Mouse (Mus musculus) neural tube, embryonic 14.5 days (tissue): ENCODE data around the gene Anpep. TPM values are rescaled to one million over a fixed set of nuclear protein-coding genes. Genes with fewer than 3 reads are reported as not detected.
"Not testable (repeated sequence)": the region's sequence is repeated elsewhere in the genome, so short reads cannot be mapped to it uniquely, and the experiment has no call there.

ENCODE experiments used
- ATAC-seq: fragments of 200-750 bp; cut with Nextera tagmentation; 2 replicates; pipeline ENCODE4 v1.8.0; 2017; ENCODE audit warnings: low read depth, mild to moderate bottlenecking, moderate TSS enrichment, moderate library complexity
- H3K27ac ChIP-seq: fragments of 300-500 bp; sonication (generic); 2 replicates; pipeline ENCODE4 v1.5.1; 2014; ENCODE audit warnings: low read depth, mild to moderate bottlenecking, control low read depth, low read length, moderate library complexity, mixed read lengths
- H3K27me3 ChIP-seq: fragments of 300-500 bp; sonication (generic); 2 replicates; pipeline ENCODE4 v1.6.1; 2014; ENCODE audit warnings: low read length; ENCODE audit not compliant: control insufficient read depth, insufficient read depth
- H3K36me3 ChIP-seq: fragments of 300-500 bp; sonication (generic); 2 replicates; pipeline ENCODE4 v1.6.1; 2014; ENCODE audit warnings: low read length, mixed read lengths; ENCODE audit not compliant: control insufficient read depth, insufficient read depth
- H3K4me1 ChIP-seq: fragments of 300-500 bp; sonication (generic); 2 replicates; pipeline ENCODE4 v1.6.1; 2014; ENCODE audit warnings: low read length; ENCODE audit not compliant: control insufficient read depth, insufficient read depth
- H3K4me2 ChIP-seq: fragments of 300-500 bp; sonication (generic); 2 replicates; pipeline ENCODE4 v1.6.1; 2014; ENCODE audit warnings: mild to moderate bottlenecking, low read depth, low read length, control low read depth
- H3K4me3 ChIP-seq: fragments of 300-500 bp; sonication (generic); 2 replicates; pipeline ENCODE4 v1.5.1; 2014; ENCODE audit warnings: low read depth, low read length, control low read depth, mixed read lengths
- H3K9ac ChIP-seq: fragments of 300-500 bp; sonication (generic); replicated peaks from 2 replicates; pipeline ENCODE4 v1.6.1; 2014; ENCODE audit warnings: low read depth, mild to moderate bottlenecking, control low read depth, low read length, mixed read lengths
- H3K9me3 ChIP-seq: fragments of 300-500 bp; sonication (generic); 2 replicates; pipeline ENCODE4 v1.6.1; 2016; ENCODE audit warnings: low read length; ENCODE audit not compliant: control insufficient read depth
- WGBS: fragments of 180-500 bp; shearing (Covaris S2); extraction: QIAGEN DNeasy Blood & Tissue Kit; methylation state at CpG from one replicate; pipeline ENCODE4 v1.1.7; 2014; 5-methylcytosine and 5-hydroxymethylcytosine counted together
- polyA plus RNA-seq: library from polyadenylated mRNA; unstranded; fragments of >200 nt; fragmentation: Nextera tagmentation; extraction: Ambion mirVana; gene quantifications from 2 replicates; pipeline ENCODE4 v1.2.1, GENCODE M21; 2014

Anpep gene
- polyA plus RNA-seq, 1 experiment from 2014 or later = 0.95 TPM

DNA sequence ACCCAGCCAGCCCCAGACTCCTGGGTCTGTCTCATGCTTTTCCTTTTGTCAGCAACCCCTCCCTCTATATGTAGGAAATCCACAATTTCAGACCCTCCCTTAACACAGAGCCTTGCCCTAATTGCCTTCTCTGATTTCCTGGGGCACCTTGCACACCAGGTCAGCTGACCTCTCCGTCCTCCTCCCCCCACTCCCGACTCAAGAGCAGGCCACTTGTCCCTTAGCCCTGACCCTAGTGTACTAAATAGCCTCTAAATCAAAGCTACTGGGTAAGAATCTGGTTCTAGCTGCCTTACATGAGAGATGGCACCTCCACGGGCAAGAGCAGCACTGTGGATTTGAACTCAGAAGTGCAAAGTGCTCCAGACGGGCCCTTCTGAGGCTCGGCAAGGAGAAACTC, 58.8 kb downstream of the Anpep start:
- Histone ChIP-seq H3K27me3 (no peaks in the 10 kb centered on the region), H3K4me1 (no peaks in the 10 kb centered on the region), H3K27ac (no peak overlapping the region), H3K4me3 (no peak overlapping the region), H3K36me3 (no peaks in the 10 kb centered on the region), H3K9ac (no peak overlapping the region), H3K9me3 (no peaks in the 10 kb centered on the region), H3K4me2 (no peak overlapping the region)
- WGBS = 79% methylated on average over 5 of the region's 5 CpGs
- no peak for ATAC-seq

DNA sequence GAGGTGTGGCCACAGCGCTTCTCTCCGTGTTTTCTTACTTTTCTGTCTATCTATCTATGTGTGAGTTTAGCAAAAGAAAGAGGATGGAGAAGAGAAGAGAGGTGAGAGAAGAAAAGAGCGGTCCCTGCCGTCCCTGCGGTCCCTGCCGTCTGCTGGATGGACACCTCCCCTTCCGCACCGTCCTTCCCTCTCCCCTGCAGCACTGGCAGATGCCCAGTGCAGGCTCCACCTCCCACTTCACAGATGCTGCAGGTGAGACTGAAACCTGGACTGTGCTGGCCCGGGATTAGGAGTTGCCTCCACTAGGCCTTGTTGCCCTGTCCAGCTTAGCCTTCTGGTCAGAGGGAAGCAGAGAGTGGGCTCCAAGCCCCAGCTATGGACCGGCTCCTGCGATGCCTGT, 59.5 kb downstream of the Anpep start:
- no peaks in the 10 kb centered on the region for H3K27me3 ChIP-seq
- no peak overlapping the region for H3K9ac ChIP-seq
- no peak overlapping the region for H3K27ac ChIP-seq
- H3K36me3 ChIP-seq = no peaks in the 10 kb centered on the region
- ATAC-seq = no peak
- 74% methylated on average over 11 of the region's 11 CpGs for WGBS
- H3K4me2 ChIP-seq = no peak overlapping the region
- H3K9me3 ChIP-seq = no peaks in the 10 kb centered on the region
- H3K4me3 ChIP-seq = no peak overlapping the region
- no peaks in the 10 kb centered on the region for H3K4me1 ChIP-seq

- no peak overlapping the region for H3K4me3 ChIP-seq
- WGBS = 82% methylated on average over 4 of the region's 4 CpGs
These were observed 60.5 kb downstream of the Anpep start for GRCm38 (mm10) chr7:79800336-79800735.

DNA sequence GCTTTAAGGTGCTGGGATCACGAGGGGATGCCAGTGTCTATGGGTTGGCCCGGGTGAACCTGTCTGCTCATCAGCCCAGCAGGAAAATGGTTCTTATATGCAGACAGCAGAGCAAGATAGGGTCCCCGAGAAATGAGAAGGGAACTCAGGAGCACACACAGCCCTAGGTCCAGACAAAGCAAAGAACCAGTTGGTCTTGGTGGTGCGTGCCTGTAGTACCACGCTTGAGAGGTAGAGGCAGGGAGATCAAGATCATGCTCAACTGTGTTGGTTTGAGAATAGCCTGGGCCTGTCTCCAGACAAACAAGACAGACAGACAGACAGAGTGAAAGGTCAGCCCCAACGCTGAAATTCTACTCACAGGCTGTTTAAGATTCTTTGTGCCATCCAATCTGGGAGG, 61.4 kb downstream of the Anpep start:
- 74% methylated on average over 6 of the region's 6 CpGs for WGBS

More at GRCm38 (mm10) chr7:79800336-79800735, 60.5 kb downstream of the Anpep start:
- H3K4me2 ChIP-seq = no peak overlapping the region
- H3K27ac ChIP-seq = no peak overlapping the region
- H3K27me3 ChIP-seq = no peaks in the 10 kb centered on the region
- no peaks in the 10 kb centered on the region for H3K9me3 ChIP-seq
- ATAC-seq = no peak
- H3K4me1 ChIP-seq = no peaks in the 10 kb centered on the region
- no peaks in the 10 kb centered on the region for H3K36me3 ChIP-seq
- H3K9ac ChIP-seq = no peak overlapping the region

GRCm38 (mm10) chr7:79799048-79799447, 61.8 kb downstream of the Anpep start:
- Histone ChIP-seq H3K27ac (no peak overlapping the region), H3K27me3 (peaks cover 3% of the 10 kb centered on the region; the same call in 1 of the 2 replicates), H3K4me2 (no peak overlapping the region), H3K9me3 (no peaks in the 10 kb centered on the region), H3K9ac (no peak overlapping the region), H3K4me1 (no peaks in the 10 kb centered on the region), H3K4me3 (no peak overlapping the region), H3K36me3 (no peaks in the 10 kb centered on the region)
- ATAC-seq = no peak
- 4% methylated on average over 8 of the region's 8 CpGs for WGBS

More for the DNA sequence above, 61.4 kb downstream of the Anpep start:
- Histone ChIP-seq H3K4me3 (no peak overlapping the region), H3K9me3 (no peaks in the 10 kb centered on the region), H3K27me3 (0 out of 2 replicates have a peak, but pooled peaks cover 2% of the 10 kb centered on the region), H3K27ac (no peak overlapping the region), H3K36me3 (no peaks in the 10 kb centered on the region), H3K4me2 (no peak overlapping the region), H3K4me1 (no peaks in the 10 kb centered on the region), H3K9ac (no peak overlapping the region)
- ATAC-seq = no peak

- 39% methylated on average over 5 of the region's 5 CpGs for WGBS
- no peak overlapping the region for H3K4me2 ChIP-seq
- H3K36me3 ChIP-seq = no peaks in the 10 kb centered on the region
- ATAC-seq = no peak
- no peak overlapping the region for H3K4me3 ChIP-seq
- H3K27me3 ChIP-seq = peaks cover 7% of the 10 kb centered on the region; the same call in 1 of the 2 replicates
- no peaks in the 10 kb centered on the region for H3K4me1 ChIP-seq
- no peak overlapping the region for H3K9ac ChIP-seq
- no peak overlapping the region for H3K27ac ChIP-seq
- no peaks in the 10 kb centered on the region for H3K9me3 ChIP-seq
These were observed 62.3 kb downstream of the Anpep start for GRCm38 (mm10) chr7:79798606-79799005.

DNA sequence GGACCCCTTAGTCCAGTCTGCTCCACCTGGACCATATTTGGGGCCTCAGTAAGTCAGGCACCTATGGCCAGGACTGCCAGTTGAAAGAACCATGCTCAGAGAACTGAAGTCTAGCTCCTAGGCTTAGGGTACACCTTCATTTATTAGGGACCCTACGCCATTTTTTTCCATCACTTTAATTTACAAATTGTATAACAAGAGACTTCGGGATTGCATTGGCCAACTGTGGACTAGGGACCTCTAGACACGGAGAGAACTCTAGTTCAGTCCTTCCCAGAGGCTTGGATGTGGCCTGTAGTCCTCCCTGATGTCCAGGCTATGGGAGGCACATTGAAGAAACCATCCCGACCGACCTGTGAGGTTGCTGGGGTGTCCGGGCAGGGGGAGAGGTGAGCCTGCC, 67.2 kb downstream of the Anpep start, which contains the start of gene Mesp1:
TSS of gene Mesp1 (minus strand) at position 101 of the 400 bp plus-strand sequence.
- no peak for ATAC-seq
- Histone ChIP-seq H3K36me3 (no peaks in the 10 kb centered on the region), H3K4me2 (peak within 1 kb of the TSS; percentile 67), H3K4me1 (peaks cover 7% of the 10 kb centered on the region; the same call in 1 of the 2 replicates), H3K9ac (peak within 1 kb of the TSS; percentile 52), H3K27ac (no peak within 1 kb of the TSS), H3K4me3 (peak within 1 kb of the TSS; percentile 41), H3K9me3 (no peaks in the 10 kb centered on the region), H3K27me3 (peaks cover 30% of the 10 kb centered on the region)
- WGBS = 74% methylated on average over 6 of the region's 6 CpGs

GRCm38 (mm10) chr7:79792635-79793421, 68.0 kb downstream of the Anpep start:
- peak overlapping the region; percentile 67 for H3K4me2 ChIP-seq
- WGBS = 1% methylated on average over 79 of the region's 80 CpGs
- peak overlapping the region; percentile 52 for H3K9ac ChIP-seq
- no peak overlapping the region for H3K27ac ChIP-seq
- H3K27me3 ChIP-seq = peaks cover 30% of the 10 kb centered on the region
- peaks cover 7% of the 10 kb centered on the region; the same call in 1 of the 2 replicates for H3K4me1 ChIP-seq
- ATAC-seq = peak; percentile 58
- H3K36me3 ChIP-seq = no peaks in the 10 kb centered on the region
- no peaks in the 10 kb centered on the region for H3K9me3 ChIP-seq
- H3K4me3 ChIP-seq = peak overlapping the region; percentile 41

DNA sequence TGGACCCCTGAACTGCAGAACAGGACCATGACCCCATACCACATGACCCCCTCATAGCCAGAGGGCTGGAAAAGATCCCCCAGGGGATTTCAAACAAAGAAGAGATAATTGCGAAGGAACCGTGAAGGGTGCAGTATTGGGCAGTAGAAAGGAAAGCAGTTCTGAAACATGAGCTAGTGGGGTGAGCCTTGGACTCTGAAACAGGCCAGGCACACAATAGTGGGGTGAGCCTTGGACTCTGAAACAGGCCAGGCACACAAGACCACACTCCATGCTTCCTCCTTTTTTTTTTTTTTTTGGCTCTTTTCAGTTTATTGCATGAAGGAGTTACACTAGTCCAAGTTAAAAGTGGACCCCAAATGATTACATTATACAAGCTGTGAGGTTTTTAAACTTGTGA, 71.0 kb downstream of the Anpep start:
- peaks cover 28% of the 10 kb centered on the region for H3K27me3 ChIP-seq
- H3K9ac ChIP-seq, H3K27ac ChIP-seq, H3K4me2 ChIP-seq, H3K4me1 ChIP-seq, H3K9me3 ChIP-seq, H3K4me3 ChIP-seq, ATAC-seq, H3K36me3 ChIP-seq: not testable (repeated sequence)
- 5% methylated on average over 2 of the region's 2 CpGs for WGBS
